Mouse (Mus musculus) lung, postnatal 0 days (tissue): ENCODE data around the gene Actn4.

Experiments used
- CTCF ChIP-seq: IDR thresholded peaks from 2 replicates; pipeline ENCODE4 v1.5.1; 2016; ENCODE audit warnings: antibody characterized with exemption, mild to moderate bottlenecking
- EP300 ChIP-seq: IDR thresholded peaks from 2 replicates; pipeline ENCODE4 v1.6.1; 2016; ENCODE audit warnings: antibody characterized with exemption, mild to moderate bottlenecking, control low read depth

- TF ChIP-seq CTCF (no peak; the same call in 1 of the 2 replicates), EP300 (no peak)
These were observed 101.2 kb downstream of the Actn4 start for GRCm38 (mm10) chr7:28860898-28861297.
